Mouse (Mus musculus): ENCODE results near the gene Klf7. TPM values are rescaled to one million over a fixed set of nuclear protein-coding genes. Genes with fewer than 3 reads are reported as not detected.

Gene Klf7
- total RNA-seq, 2 experiments from 2014 or later = 23.6 to 25.4 TPM

DNA sequence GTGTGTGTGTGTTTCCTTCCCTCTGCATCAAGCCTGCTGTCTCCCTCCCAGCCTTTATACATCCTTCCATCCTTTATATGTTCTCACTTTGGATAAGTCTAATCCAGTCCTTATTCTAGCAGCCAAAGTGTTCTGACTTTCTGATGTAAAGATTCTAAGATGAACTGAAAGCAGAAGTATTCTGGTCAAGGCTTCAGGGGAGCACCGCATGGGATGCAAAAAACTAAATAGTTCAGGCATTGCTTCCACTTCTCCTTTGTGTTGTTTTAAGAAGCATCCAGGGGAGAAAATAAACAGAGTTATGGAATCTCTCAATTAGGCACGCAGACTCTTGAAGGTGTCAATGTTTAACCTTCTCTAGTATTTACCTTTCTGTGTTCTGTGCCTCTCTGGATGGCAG, 141.3 kb downstream of the Klf7 start:
- DNase-seq (ENCODE audit: low spot score in 2 of 2) = no peak

Small RNA genes within 50 kb of the gene (microRNA-seq; reads per million reads assigned to microRNA genes)
- 0.20 to 0.49 reads per million in 2 experiments for gene Mir6899

Data from layer of hippocampus, adult 18-20 months (tissue).